Mouse (Mus musculus): ENCODE measurements around the gene Syne1.

DNA sequence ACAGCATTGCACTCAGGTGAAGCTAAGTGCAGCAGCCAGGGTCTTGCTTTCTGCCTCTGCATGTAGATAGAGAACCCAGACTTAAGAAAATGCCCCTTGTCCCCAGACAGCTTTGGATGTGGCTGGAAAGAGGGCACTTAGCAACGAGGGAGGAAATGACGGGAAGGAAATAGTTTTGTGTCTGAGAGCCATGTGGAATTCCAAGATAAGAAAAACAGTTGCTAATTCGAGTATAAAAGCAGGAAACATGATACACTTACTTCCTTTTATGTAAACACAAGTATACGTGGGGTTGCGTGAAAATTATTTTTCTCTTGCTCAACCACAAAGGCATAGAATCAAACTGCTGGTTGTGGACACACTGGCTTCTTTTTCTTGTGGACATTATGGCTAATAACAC lies 42.2 kb upstream of the Syne1 start, which contains the start of gene Myct1:
- TF ChIP-seq CTCF (IDR thresholded peaks at IDR 0.05; ENCODE audit: low read depth, low read length) (no peak), GATA2 (IDR thresholded peaks at IDR 0.05; ENCODE audit: borderline replicate concordance, low read depth, low read length) (no peak), TAL1 (conservative IDR thresholded peaks at IDR 0.05; ENCODE audit: low read depth, low read length) (no peak), POLR2AphosphoS5 (IDR thresholded peaks at IDR 0.05; ENCODE audit: insufficient replicate concordance, low read depth, low read length) (no peak)

Data from G1E (cell line).